Mouse (Mus musculus) cortical plate, adult 2 months (tissue): ENCODE data around the gene Vmn1r41. TPM values are rescaled to one million over a fixed set of nuclear protein-coding genes. Genes with fewer than 3 reads are reported as not detected.

Experiments used
- H3K27ac ChIP-seq: fragments of 200-500 bp; 2 replicates; pipeline ENCODE4 v1.5.1; 2012; ENCODE audit warnings: low read length, control low read depth, inconsistent platforms; ENCODE audit not compliant: insufficient read depth
- H3K4me1 ChIP-seq: fragments of 200-500 bp; 2 replicates; pipeline ENCODE4 v1.6.1; 2011; ENCODE audit warnings: low read length; ENCODE audit not compliant: control insufficient read depth, insufficient read depth
- H3K4me3 ChIP-seq: fragments of 200-500 bp; 2 replicates; pipeline ENCODE4 v1.5.1; 2011; ENCODE audit warnings: mild to moderate bottlenecking, low read length, control low read depth; ENCODE audit not compliant: insufficient read depth
- CTCF ChIP-seq: fragments of 200-500 bp; IDR thresholded peaks from 2 replicates; pipeline ENCODE4 v1.5.1; 2011; ENCODE audit warnings: mild to moderate bottlenecking, control low read depth, low read length; ENCODE audit not compliant: insufficient read depth; ENCODE audit errors: extremely low read depth
- POLR2A ChIP-seq: fragments of 200-500 bp; IDR thresholded peaks from 2 replicates; pipeline ENCODE4 v1.6.1; 2011; ENCODE audit warnings: mild to moderate bottlenecking, low read length, control low read depth; ENCODE audit not compliant: insufficient read depth; ENCODE audit errors: extremely low read depth
- polyA plus RNA-seq: library from polyadenylated mRNA; depleted of rRNA; stranded (reverse); fragments of >200 nt; gene quantifications from 2 replicates; pipeline ENCODE4 v1.2.3, GENCODE M21; 2012; rRNA removed

Gene Vmn1r41
- not detected in 2 replicates for polyA plus RNA-seq

DNA sequence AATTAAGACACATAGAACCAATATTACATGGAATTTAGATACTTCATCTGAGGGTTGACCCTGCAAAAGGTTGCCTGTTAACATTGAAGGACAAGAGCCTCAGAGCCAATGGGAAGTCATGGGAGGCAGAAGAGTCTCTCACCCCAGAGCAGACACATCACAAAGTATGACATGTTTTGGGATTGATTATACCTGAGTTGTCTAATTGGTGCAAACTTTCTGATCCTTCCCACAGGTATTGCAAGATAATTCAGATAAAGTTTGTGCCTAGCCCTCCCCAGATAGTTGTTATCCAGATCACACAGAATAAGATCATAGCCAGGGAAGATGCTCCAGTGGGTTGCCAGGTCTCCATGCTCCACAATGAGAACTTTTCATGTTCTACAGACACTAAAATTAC is at the start of gene Vmn1r41:
Vmn1r41 (plus strand) TSS at position 301 of the 400 bp plus-strand sequence.
- no peak within 1 kb of the TSS for H3K4me3 ChIP-seq
- H3K27ac ChIP-seq, result no peak within 1 kb of the TSS
- TF ChIP-seq POLR2A (no peak), CTCF (no peak)
- no peaks in the 10 kb centered on the region for H3K4me1 ChIP-seq

DNA sequence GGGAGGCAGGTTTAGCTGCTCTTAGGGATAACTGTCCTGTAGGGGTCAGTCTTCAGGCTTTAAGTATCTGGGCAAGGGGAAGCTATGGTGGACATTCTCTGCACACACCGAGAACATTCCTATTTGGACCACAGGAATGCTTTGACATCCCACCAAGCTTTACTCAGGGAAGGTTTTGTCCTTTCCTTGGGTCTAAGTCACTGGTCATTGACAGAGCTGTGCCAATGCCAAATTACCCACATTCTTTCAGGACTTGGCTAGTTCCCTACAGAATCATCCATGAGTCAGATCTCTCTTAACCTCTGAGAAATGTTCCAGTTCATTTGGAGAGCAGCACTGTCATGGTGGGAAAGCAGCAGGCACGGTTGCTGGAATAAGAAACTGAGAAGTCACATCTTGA is 33.9 kb upstream of the Vmn1r41 start:
- Histone ChIP-seq H3K4me1 (no peaks in the 10 kb centered on the region), H3K4me3 (no peak overlapping the region), H3K27ac (no peak overlapping the region)
- TF ChIP-seq CTCF (no peak), POLR2A (no peak)

DNA sequence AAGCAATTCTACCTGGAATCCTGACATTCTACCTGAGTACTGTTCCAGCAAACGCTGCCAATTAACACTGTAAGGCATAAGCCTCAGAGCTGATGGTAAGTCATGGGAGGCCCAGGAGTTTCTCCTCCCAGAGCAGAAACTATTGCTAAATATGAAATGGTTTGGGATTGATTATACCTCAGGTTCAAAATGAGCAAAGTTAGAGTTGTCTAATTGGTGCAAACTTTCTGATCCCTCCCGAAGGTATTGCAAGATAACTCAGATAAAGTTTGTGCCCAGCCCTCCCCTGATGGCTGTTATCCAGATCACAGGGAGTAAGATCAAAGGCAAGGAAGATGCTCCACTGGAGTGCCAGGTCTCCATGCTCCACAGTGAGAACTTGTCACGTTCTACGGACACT is 33.3 kb upstream of the Vmn1r41 start, which contains the start of gene Vmn1r40:
Vmn1r40 (plus strand) TSS at position 301 of the 400 bp plus-strand sequence.
- TF ChIP-seq POLR2A (no peak), CTCF (no peak)

DNA sequence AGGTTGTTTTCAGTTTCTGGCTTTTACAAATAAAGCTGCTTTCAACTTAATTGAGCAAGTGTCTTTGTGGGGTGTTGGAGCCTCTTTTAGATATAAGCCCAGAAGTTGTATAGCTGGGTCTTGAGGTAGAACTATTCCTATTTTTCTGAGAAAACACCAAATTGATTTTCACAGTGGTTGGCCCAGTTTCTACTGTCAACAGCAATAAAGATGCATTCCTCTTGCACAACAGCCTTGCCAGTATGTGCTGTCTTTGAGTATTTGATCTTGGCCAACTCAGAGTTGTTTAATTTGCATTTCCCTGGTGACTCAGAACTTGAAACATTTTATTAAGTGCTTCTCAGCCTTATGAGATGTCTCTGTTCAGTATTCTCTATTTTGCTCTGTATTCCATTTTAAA is 22.5 kb upstream of the Vmn1r41 start:
- TF ChIP-seq POLR2A, result no peak
- TF ChIP-seq CTCF, result no peak
- H3K4me1 ChIP-seq, result no peaks in the 10 kb centered on the region
- no peak overlapping the region for H3K27ac ChIP-seq
- H3K4me3 ChIP-seq, result no peak overlapping the region

More for the DNA sequence above, 33.3 kb upstream of the Vmn1r41 start, which contains the start of gene Vmn1r40:
- no peak within 1 kb of the TSS for H3K27ac ChIP-seq
- no peak within 1 kb of the TSS for H3K4me3 ChIP-seq
- no peaks in the 10 kb centered on the region for H3K4me1 ChIP-seq

DNA sequence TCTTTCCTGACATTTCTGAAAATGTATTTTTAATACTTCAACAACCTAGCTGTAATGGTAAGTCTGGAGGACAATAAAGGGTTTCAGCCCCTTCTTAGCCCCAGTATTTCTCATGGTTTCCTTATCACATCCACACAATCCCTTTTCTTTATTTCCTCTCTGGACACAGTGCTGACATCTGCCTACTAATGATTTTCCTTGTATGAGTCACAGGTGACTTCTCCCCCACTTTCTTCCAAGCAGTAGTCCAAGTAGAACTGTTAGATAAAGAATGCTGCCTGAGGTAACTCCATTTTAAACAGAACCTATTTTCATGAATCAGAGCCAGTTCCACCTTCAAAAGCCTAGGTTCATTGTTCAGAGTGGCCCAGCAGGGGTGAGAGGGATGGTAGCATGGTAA is 2.2 kb downstream of the Vmn1r41 start:
- Histone ChIP-seq H3K27ac (no peak overlapping the region), H3K4me3 (no peak overlapping the region), H3K4me1 (no peaks in the 10 kb centered on the region)
- TF ChIP-seq POLR2A (no peak), CTCF (no peak)

DNA sequence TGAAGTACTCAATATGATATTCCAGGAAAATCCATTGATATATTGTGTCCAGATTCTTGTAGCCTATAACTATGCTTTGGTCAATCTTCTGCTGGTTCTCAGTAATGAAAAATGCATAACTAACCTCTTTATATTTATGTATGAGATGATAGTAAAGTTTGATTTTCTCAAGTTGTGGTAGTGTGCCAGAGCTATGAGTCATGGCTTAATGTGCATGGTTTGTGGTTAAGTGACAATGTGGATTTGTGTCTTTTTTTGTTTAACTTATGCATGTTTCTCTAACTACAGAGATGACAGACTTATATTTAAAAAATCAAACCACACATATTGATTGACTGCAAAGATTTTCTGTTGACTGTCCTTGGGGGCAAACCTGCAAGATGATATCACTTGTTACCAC is 49.7 kb downstream of the Vmn1r41 start:
- Histone ChIP-seq H3K4me1 (no peaks in the 10 kb centered on the region), H3K27ac (no peak overlapping the region), H3K4me3 (no peak overlapping the region)
- TF ChIP-seq CTCF (no peak), POLR2A (no peak)

Other genes with a start within 250 kb of the Vmn1r41 start
- 142 and 167 TPM in 2 replicates for gene Chchd6, start 145.1 kb upstream of the Vmn1r41 start, polyA plus RNA-seq
- gene Txnrd3, start 96.8 kb upstream of the Vmn1r41 start, polyA plus RNA-seq, result 3.2 and 3.6 TPM in 2 replicates
- gene Vmn1r40, start 33.2 kb upstream of the Vmn1r41 start, polyA plus RNA-seq, result not detected in 2 replicates
- gene Vmn1r42, start 135.6 kb downstream of the Vmn1r41 start, polyA plus RNA-seq, result not detected in 2 replicates
- gene Vmn1r43, start 135.6 kb downstream of the Vmn1r41 start, polyA plus RNA-seq, result not detected in 2 replicates
- gene Vmn1r44, start 142.9 kb downstream of the Vmn1r41 start, polyA plus RNA-seq, result not detected in 2 replicates
- gene Vmn1r45, start 199.8 kb downstream of the Vmn1r41 start, polyA plus RNA-seq, result not detected in 2 replicates
- gene Vmn1r46, start 228.5 kb downstream of the Vmn1r41 start, polyA plus RNA-seq, result not detected in 2 replicates